Mouse (Mus musculus) left cerebral cortex, postnatal 25 days (tissue): ENCODE results near the gene Cyp3a11. TPM values are rescaled to one million over a fixed set of nuclear protein-coding genes. Genes with fewer than 3 reads are reported as not detected.
"Not testable (repeated sequence)": the region's sequence is repeated elsewhere in the genome, so short reads cannot be mapped to it uniquely, and the experiment has no call there.

Source experiments
- DNase-seq, 2 experiments: peaks; one replicate each; pipeline ENCODE4 v3.0.0; 2022; ENCODE audit warnings: low spot score in 2 of 2, mixed read lengths in 1 of 2
- intact Hi-C: fragments of 180-260 bp; cut with DNase I; formaldehyde crosslinking; loops from one replicate; pipeline ENCODE4 v1.15.1; 2025
- total RNA-seq, 2 experiments: library from RNA; stranded (reverse); gene quantifications; 2 replicates each; pipeline ENCODE4 v1.2.3; 2021

Cyp3a11 gene
- total RNA-seq, result not detected

- no peak for DNase-seq
- intact Hi-C loops, result no loop called here
Observed at GRCm38 (mm10) chr5:145879688-145880087, at the start of gene Cyp3a11. Gene Cyp3a11, minus strand, starts transcription at chr5:145879964.

DNA sequence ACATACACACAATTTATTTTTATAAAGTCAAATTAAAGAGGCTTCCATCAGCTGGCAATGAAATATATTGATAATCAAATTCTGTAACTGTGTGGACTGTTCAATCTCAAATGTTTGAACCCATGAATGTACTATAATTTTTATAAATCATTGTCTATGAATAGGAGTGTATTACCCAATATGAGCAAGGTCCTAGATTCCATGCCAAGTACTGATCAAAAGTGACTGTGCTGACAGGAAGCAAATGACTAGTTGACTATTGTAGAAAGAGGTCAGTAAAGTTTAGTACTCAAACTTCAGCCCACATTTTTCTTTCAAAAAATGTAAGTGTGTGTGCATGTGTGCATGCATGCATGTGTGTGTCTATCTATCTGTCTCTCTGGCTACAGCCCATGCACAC lies 33.1 kb upstream of the Cyp3a11 start:
- intact Hi-C loops, result no loop called here
- DNase-seq, result no peak

DNA sequence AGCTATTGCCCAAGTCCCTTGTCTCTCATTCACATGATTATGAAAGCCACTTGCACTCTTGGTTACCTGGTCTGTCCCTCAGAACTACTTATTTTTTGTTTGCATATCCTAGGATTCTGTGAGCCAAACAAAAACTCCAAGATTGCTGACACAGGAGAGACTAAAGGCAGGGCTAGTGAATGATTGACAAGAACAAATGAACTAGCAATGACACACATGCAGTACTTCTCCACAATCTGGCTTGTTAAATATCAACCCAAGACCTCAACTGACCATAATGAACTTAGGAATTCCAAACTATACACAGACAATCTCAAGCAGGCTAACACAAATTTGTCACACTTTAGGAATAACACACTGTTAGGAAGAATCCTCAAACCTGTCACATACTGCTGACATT lies 32.0 kb upstream of the Cyp3a11 start:
- no peak for DNase-seq
- intact Hi-C loops, result no loop called here

DNA sequence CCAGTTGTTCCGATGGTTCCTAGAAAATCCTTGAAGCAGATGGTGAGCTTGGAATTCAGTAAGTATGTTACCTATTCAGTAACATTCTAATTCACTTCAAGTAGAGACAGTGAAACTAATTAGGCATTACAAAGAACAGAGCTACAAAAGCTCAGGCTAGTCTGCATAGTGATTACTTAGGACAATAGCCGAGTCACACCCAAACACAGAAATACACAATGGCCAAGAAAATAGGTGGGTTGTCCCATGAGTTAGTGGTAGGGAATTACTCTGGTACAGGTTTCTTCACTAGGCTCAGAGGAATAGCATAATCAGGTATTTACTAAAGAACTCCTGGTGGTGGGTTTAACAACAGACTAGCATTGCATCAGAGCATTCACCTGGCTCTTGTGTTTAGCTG lies 27.2 kb upstream of the Cyp3a11 start:
- intact Hi-C loops, DNase-seq: not testable (repeated sequence)

DNA sequence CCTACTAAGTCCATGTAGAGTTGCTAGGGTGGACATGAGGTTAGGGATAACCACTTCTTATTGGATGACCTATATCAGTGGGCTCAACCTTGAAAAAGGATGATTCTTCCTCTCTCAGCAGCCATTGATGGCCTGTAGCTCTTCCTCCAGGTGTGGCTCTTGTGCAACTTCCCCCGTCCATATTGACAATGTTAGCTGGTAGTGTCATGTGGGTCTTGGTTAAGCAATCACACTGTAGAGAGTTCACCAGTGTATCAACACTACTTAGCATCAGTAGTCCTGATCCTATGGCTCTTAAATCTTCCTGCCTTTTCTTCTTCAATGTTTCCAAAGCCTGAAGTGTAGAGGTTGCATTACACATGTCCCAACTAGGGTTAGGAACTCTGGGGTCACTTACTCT lies 24.8 kb upstream of the Cyp3a11 start:
- no peak for DNase-seq
- intact Hi-C loops, result no loop called here

- intact Hi-C loops, result no loop called here
- no peak for DNase-seq
Observed at GRCm38 (mm10) chr5:145903349-145903748, 23.6 kb upstream of the Cyp3a11 start.

DNA sequence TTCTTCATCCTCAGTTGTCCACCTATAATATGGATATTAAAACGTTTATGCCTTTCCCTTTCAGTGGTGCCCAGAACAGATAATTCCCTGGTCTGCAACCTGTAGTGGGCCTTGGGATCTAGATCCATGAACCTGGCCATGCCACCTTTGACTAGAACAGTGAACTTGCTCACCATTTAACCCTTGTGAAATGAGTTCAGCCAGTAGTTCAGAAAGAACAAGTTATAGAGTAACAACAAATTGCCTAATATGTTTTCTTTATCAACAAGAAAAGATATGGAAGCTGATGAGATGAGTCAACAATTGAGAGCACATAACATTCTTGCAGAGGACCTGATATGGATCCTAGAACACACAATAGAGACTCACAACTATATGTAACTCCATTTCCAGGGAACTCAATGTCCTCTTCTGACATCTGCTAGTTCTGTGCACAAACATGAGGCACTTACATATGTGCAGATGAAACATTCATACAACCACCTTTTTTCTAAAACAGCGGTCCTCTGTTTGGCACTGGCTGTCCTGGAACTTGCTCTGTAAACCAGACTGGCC lies 20.7 kb upstream of the Cyp3a11 start:
- intact Hi-C loops, result no loop called here
- no peak for DNase-seq

DNA sequence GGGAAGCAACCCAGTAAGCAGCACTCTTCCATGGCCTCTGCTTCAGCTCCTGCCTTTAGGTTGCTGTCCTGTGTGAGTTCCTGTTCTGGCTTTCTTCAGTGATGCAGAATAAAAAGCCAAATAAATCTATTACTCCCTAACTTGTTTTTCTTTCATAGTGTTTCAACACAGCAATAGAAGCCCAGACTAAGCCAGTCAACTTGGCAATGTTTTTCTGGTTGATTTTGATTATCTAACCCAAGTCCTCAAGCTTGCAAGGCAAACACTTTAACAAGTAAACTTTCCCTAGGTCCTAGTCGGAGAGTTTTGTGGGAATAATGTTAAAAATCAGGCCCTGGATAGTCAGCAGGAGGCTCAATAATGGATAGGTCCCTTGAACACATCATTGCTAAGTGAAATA lies 17.5 kb upstream of the Cyp3a11 start:
- no peak for DNase-seq
- intact Hi-C loops, result no loop called here

DNA sequence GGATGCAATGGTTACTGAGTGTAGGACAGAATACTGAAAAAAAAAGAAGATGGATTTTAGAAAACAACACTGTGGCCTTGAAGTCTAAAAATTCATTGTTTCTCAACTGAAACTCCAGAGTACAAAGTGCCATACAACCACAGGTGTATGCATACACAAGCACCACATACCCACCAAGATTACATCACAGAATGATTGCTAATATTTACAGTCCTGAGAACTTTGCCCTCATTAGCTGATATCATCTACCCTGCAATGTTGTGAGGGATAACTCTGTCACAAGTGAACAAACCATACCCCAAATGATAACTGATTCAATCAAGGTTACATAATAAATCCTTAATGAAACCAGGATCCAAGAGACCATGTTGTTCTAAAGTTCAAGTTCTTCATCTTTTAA lies 1.4 kb upstream of the Cyp3a11 start:
- no peak for DNase-seq
- intact Hi-C loops, result no loop called here

- not testable (repeated sequence) for DNase-seq
Observed at GRCm38 (mm10) chr5:145867433-145867832, 12.3 kb downstream of the Cyp3a11 start.

DNA sequence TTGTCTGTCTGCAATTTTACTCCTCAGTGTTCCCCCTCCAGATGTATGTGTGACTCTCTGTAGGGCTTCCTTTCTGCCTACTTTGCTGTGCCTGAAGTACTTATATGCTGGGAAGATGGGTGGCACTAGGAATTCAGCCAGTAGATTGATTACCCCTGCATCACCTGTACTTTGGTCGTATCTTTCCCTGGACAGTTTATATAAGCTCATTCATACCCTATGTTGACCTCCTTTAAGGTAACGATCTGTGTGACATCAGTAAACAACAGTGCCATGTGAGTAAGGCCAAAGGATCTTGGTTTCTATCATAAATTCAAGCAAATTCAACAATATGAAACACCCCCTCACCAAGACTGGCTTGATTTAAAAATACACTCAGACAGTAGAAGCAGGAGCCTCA lies 74.0 kb downstream of the Cyp3a11 start, which contains the start of gene Cyp3a44:
TSS of gene Cyp3a44 (minus strand) at position 79 of the 400 bp plus-strand sequence.
- DNase-seq, intact Hi-C loops: not testable (repeated sequence)

More at GRCm38 (mm10) chr5:145867433-145867832, 12.3 kb downstream of the Cyp3a11 start:
- intact Hi-C loops, result not testable (repeated sequence)

Other genes with a start within 250 kb of the Cyp3a11 start
- not detected for gene Cyp3a41a, start 159.8 kb downstream of the Cyp3a11 start, total RNA-seq
- gene Cyp3a44, start 74.1 kb downstream of the Cyp3a11 start, total RNA-seq, result not detected
- not detected for gene Cyp3a25, start 129.7 kb upstream of the Cyp3a11 start, total RNA-seq
- gene Cyp3a59, start 199.3 kb upstream of the Cyp3a11 start, total RNA-seq, result not detected